Mouse (Mus musculus) limb, embryonic 11.5 days (tissue): ENCODE results near the gene Smarcc2. TPM values are rescaled to one million over a fixed set of nuclear protein-coding genes. Genes with fewer than 3 reads are reported as not detected.
A peak's percentile ranks its signal among the peaks of the same experiment; 100 is the strongest.

Source experiments
- ATAC-seq: fragments of 200-750 bp; cut with Nextera tagmentation; 2 replicates; pipeline ENCODE4 v1.8.0; 2017; ENCODE audit warnings: low read depth; ENCODE audit not compliant: insufficient number of reproducible peaks, low FRiP score, low TSS enrichment
- DNase-seq: peaks from one replicate; pipeline ENCODE4 v3.0.0-alpha.2; 2015; ENCODE audit warnings: low spot score
- H3K27ac ChIP-seq: fragments of 300-500 bp; sonication (generic); replicated peaks from 2 replicates; pipeline ENCODE4 v1.5.1; 2014; ENCODE audit warnings: low read depth, mild to moderate bottlenecking, low read length
- H3K27me3 ChIP-seq: fragments of 300-500 bp; sonication (generic); 2 replicates; pipeline ENCODE4 v1.6.1; 2014; ENCODE audit warnings: mild to moderate bottlenecking, low read length, mixed read lengths; ENCODE audit not compliant: control insufficient read depth, insufficient read depth
- H3K36me3 ChIP-seq: fragments of 300-500 bp; sonication (generic); 2 replicates; pipeline ENCODE4 v1.6.1; 2014; ENCODE audit warnings: mild to moderate bottlenecking, low read length, moderate library complexity, mixed read lengths; ENCODE audit not compliant: control insufficient read depth, insufficient read depth
- H3K4me1 ChIP-seq: fragments of 300-500 bp; sonication (generic); 2 replicates; pipeline ENCODE4 v1.6.1; 2014; ENCODE audit warnings: low read length, mixed read lengths; ENCODE audit not compliant: control insufficient read depth, insufficient read depth
- H3K4me2 ChIP-seq: fragments of 300-500 bp; sonication (generic); 2 replicates; pipeline ENCODE4 v1.6.1; 2014; ENCODE audit warnings: low read depth, mild to moderate bottlenecking, moderate library complexity; ENCODE audit not compliant: severe bottlenecking
- H3K4me3 ChIP-seq: fragments of 300-500 bp; sonication (generic); 2 replicates; pipeline ENCODE4 v1.5.1; 2014; ENCODE audit warnings: low read depth, low read length
- H3K9ac ChIP-seq: fragments of 300-500 bp; sonication (generic); 2 replicates; pipeline ENCODE4 v1.6.1; 2014; ENCODE audit warnings: mild to moderate bottlenecking, low read length
- H3K9me3 ChIP-seq: fragments of 300-500 bp; sonication (generic); 2 replicates; pipeline ENCODE4 v1.6.1; 2016; ENCODE audit warnings: low read length; ENCODE audit not compliant: control insufficient read depth
- WGBS: fragments of 180-500 bp; shearing (Covaris S2); extraction: QIAGEN DNeasy Blood & Tissue Kit; methylation state at CpG from one replicate; pipeline ENCODE4 v1.1.7; 2014; 5-methylcytosine and 5-hydroxymethylcytosine counted together
- microRNA-seq: library from miRNA; unstranded; fragments of <30 nt; microRNA quantifications from one replicate; pipeline ENCODE4, GENCODE M21; 2016
- polyA plus RNA-seq: library from polyadenylated mRNA; unstranded; fragments of >200 nt; fragmentation: Nextera tagmentation; extraction: Ambion mirVana; gene quantifications from 2 replicates; pipeline ENCODE4 v1.2.1, GENCODE M21; 2014

Smarcc2 gene
- polyA plus RNA-seq, 1 experiment from 2014 or later, result 96.5 TPM

GRCm38 (mm10) chr10:128526366-128527356 lies 67.6 kb downstream of the Smarcc2 start:
- H3K4me3 ChIP-seq, result peak overlapping the region; percentile 67; the same call in 1 of the 2 replicates
- peaks cover 26% of the 10 kb centered on the region for H3K27me3 ChIP-seq
- no peak for DNase-seq
- no peaks in the 10 kb centered on the region for H3K36me3 ChIP-seq
- peak overlapping the region; percentile 100 for H3K4me2 ChIP-seq
- no peak overlapping the region for H3K9ac ChIP-seq
- WGBS, result 34% methylated on average over 28 of the region's 28 CpGs
- H3K4me1 ChIP-seq, result peaks cover 6% of the 10 kb centered on the region; the same call in 1 of the 2 replicates
- no peak for ATAC-seq
- H3K27ac ChIP-seq, result no peak overlapping the region
- H3K9me3 ChIP-seq, result no peaks in the 10 kb centered on the region

- no peak for ATAC-seq
- Histone ChIP-seq H3K27ac (no peak overlapping the region), H3K4me2 (no peak overlapping the region), H3K9me3 (no peaks in the 10 kb centered on the region), H3K9ac (no peak overlapping the region), H3K36me3 (no peaks in the 10 kb centered on the region), H3K4me3 (no peak overlapping the region), H3K4me1 (no peaks in the 10 kb centered on the region), H3K27me3 (no peaks in the 10 kb centered on the region)
- DNase-seq, result no peak
- 94% methylated on average over 2 of the region's 2 CpGs for WGBS
Measured at GRCm38 (mm10) chr10:128535206-128535605, 76.2 kb downstream of the Smarcc2 start.

GRCm38 (mm10) chr10:128535624-128536265 lies 76.7 kb downstream of the Smarcc2 start:
- no peak overlapping the region for H3K4me3 ChIP-seq
- H3K9ac ChIP-seq, result no peak overlapping the region
- no peaks in the 10 kb centered on the region for H3K4me1 ChIP-seq
- H3K27ac ChIP-seq, result no peak overlapping the region
- no peak for DNase-seq
- peak overlapping the region; percentile 30; the same call in 1 of the 2 replicates for H3K4me2 ChIP-seq
- no peak for ATAC-seq
- H3K9me3 ChIP-seq, result no peaks in the 10 kb centered on the region
- no peaks in the 10 kb centered on the region for H3K27me3 ChIP-seq
- no peaks in the 10 kb centered on the region for H3K36me3 ChIP-seq
- 76% methylated on average over 4 of the region's 4 CpGs for WGBS

GRCm38 (mm10) chr10:128536266-128536940 lies 77.4 kb downstream of the Smarcc2 start:
- 0 out of 2 replicates have a peak overlapping the region, but pooled peaks have one; percentile 10 for H3K4me3 ChIP-seq
- no peak overlapping the region for H3K27ac ChIP-seq
- H3K9ac ChIP-seq, result no peak overlapping the region
- peak overlapping the region; percentile 30; the same call in 1 of the 2 replicates for H3K4me2 ChIP-seq
- H3K27me3 ChIP-seq, result no peaks in the 10 kb centered on the region
- no peaks in the 10 kb centered on the region for H3K36me3 ChIP-seq
- peak; percentile 92 for DNase-seq
- H3K9me3 ChIP-seq, result no peaks in the 10 kb centered on the region
- peak; percentile 88 for ATAC-seq
- H3K4me1 ChIP-seq, result no peaks in the 10 kb centered on the region
- 16% methylated on average over 18 of the region's 18 CpGs for WGBS

GRCm38 (mm10) chr10:128538340-128538870 lies 79.4 kb downstream of the Smarcc2 start:
- H3K4me2 ChIP-seq, result no peak overlapping the region
- H3K27ac ChIP-seq, result no peak overlapping the region
- no peak overlapping the region for H3K4me3 ChIP-seq
- DNase-seq (no peak), ATAC-seq (no peak)
- no peak overlapping the region for H3K9ac ChIP-seq
- no peaks in the 10 kb centered on the region for H3K27me3 ChIP-seq
- peaks cover 3% of the 10 kb centered on the region; the same call in 1 of the 2 replicates for H3K36me3 ChIP-seq
- no peaks in the 10 kb centered on the region for H3K9me3 ChIP-seq
- H3K4me1 ChIP-seq, result no peaks in the 10 kb centered on the region
- 73% methylated on average over 1 of the region's 1 CpGs for WGBS

Small RNA genes lying within 50 kb of the gene (microRNA-seq; reads per million reads assigned to microRNA genes)
- gene Mir6916 (not detected), gene Mir8105 (2.4 reads per million)

Other genes starting within 250 kb of the Smarcc2 start
- gene Spryd4, start 247.4 kb upstream of the Smarcc2 start, polyA plus RNA-seq, result 32.5 and 33.1 TPM in 2 replicates
- 0.32 and 0.41 TPM in 2 replicates for gene Mip, start 233.4 kb upstream of the Smarcc2 start, polyA plus RNA-seq
- 92.9 and 95.6 TPM in 2 replicates for gene Timeless, start 227.2 kb upstream of the Smarcc2 start, polyA plus RNA-seq
- 0.50 and 0.52 TPM in 2 replicates for gene Apon, start 205.2 kb upstream of the Smarcc2 start, polyA plus RNA-seq
- gene Apof, start 190.6 kb upstream of the Smarcc2 start, polyA plus RNA-seq, result not detected in 2 replicates
- 12.0 and 14.0 TPM in 2 replicates for gene Stat2, start 188.7 kb upstream of the Smarcc2 start, polyA plus RNA-seq
- not detected in 2 replicates for gene Il23a, start 160.5 kb upstream of the Smarcc2 start, polyA plus RNA-seq
- 37.5 and 38.7 TPM in 2 replicates for gene Pan2, start 155.9 kb upstream of the Smarcc2 start, polyA plus RNA-seq
- gene Cnpy2, start 136.8 kb upstream of the Smarcc2 start, polyA plus RNA-seq, result 343 and 351 TPM in 2 replicates
- 231 and 232 TPM in 2 replicates for gene Cs, start 121.5 kb upstream of the Smarcc2 start, polyA plus RNA-seq
- gene Coq10a, start 90.3 kb upstream of the Smarcc2 start, polyA plus RNA-seq, result 8.5 and 11.0 TPM in 2 replicates
- gene Ankrd52, start 82.1 kb upstream of the Smarcc2 start, polyA plus RNA-seq, result 12.0 and 12.8 TPM in 2 replicates
- 0.07 and 0.20 TPM in 2 replicates for gene Slc39a5, start 58.0 kb upstream of the Smarcc2 start, polyA plus RNA-seq
- 89.9 and 91.8 TPM in 2 replicates for gene Nabp2, start 47.8 kb upstream of the Smarcc2 start, polyA plus RNA-seq
- gene Rnf41, start 47.6 kb upstream of the Smarcc2 start, polyA plus RNA-seq, result 34.3 and 34.6 TPM in 2 replicates
- 656 and 696 TPM in 2 replicates for gene Myl6, start 34.9 kb downstream of the Smarcc2 start, polyA plus RNA-seq
- gene Myl6b, start 39.4 kb downstream of the Smarcc2 start, polyA plus RNA-seq, result 3.1 and 4.4 TPM in 2 replicates
- gene Esyt1, start 66.6 kb downstream of the Smarcc2 start, polyA plus RNA-seq, result 7.6 and 8.9 TPM in 2 replicates
- gene Zc3h10, start 88.5 kb downstream of the Smarcc2 start, polyA plus RNA-seq, result 15.3 and 19.4 TPM in 2 replicates
- gene Rpl41, start 90.1 kb downstream of the Smarcc2 start, polyA plus RNA-seq, result 4,010 and 4,046 TPM in 2 replicates
- 274 and 289 TPM in 2 replicates for gene Pa2g4, start 106.7 kb downstream of the Smarcc2 start, polyA plus RNA-seq
- 7.6 and 8.1 TPM in 2 replicates for gene Erbb3, start 130.4 kb downstream of the Smarcc2 start, polyA plus RNA-seq
- 831 and 876 TPM in 2 replicates for gene Rps26, start 167.5 kb downstream of the Smarcc2 start, polyA plus RNA-seq
- gene Ikzf4, start 186.7 kb downstream of the Smarcc2 start, polyA plus RNA-seq, result 3.2 and 3.4 TPM in 2 replicates
- gene Suox, start 214.8 kb downstream of the Smarcc2 start, polyA plus RNA-seq, result 12.2 and 12.3 TPM in 2 replicates
- gene Rab5b, start 237.0 kb downstream of the Smarcc2 start, polyA plus RNA-seq, result 62.4 and 62.5 TPM in 2 replicates
- gene Pmel, start 244.9 kb downstream of the Smarcc2 start, polyA plus RNA-seq, result 0.34 and 0.87 TPM in 2 replicates
- 151 TPM in 2 replicates for gene Cdk2, start 245.8 kb downstream of the Smarcc2 start, polyA plus RNA-seq